Mouse (Mus musculus) MEL (cell line): Measurements from ENCODE around the gene Bbox1. TPM values are rescaled to one million over a fixed set of nuclear protein-coding genes. Genes with fewer than 3 reads are reported as not detected.

ENCODE experiments used
- DNase-seq: peaks from one replicate; pipeline ENCODE4 v3.0.0; 2011; ENCODE audit warnings: low read depth, low spot score
- H3K27ac ChIP-seq: 2 replicates; pipeline ENCODE4 v1.5.1; 2012; ENCODE audit warnings: low read depth, mild to moderate bottlenecking, control low read depth, low read length, moderate library complexity; ENCODE audit not compliant: control insufficient read depth
- H3K27me3 ChIP-seq, 2 experiments: fragments of 150-350 bp in 1 of 2; sonication (generic) in 1 of 2; 2 replicates each; pipeline ENCODE4 v1.6.1; 2012; ENCODE audit warnings: low read length in 2 of 2, mild to moderate bottlenecking in 2 of 2, improper control_type of control experiment in 1 of 2, moderate library complexity in 1 of 2; ENCODE audit not compliant: insufficient read depth in 2 of 2, control insufficient read depth in 1 of 2
- H3K36me3 ChIP-seq, 2 experiments: 2 replicates each; pipeline ENCODE4 v1.6.1; 2012 to 2014; ENCODE audit warnings: low read length in 2 of 2, improper control_type of control experiment in 1 of 2, inconsistent platforms in 1 of 2, mild to moderate bottlenecking in 1 of 2; ENCODE audit not compliant: insufficient read depth in 2 of 2, control insufficient read depth in 1 of 2
- H3K4me1 ChIP-seq, 2 experiments: fragments of 150-350 bp in 1 of 2; sonication (generic) in 1 of 2; 2 replicates each; pipeline ENCODE4 v1.6.1; 2012; ENCODE audit warnings: low read length in 2 of 2, improper control_type of control experiment in 1 of 2, mild to moderate bottlenecking in 1 of 2; ENCODE audit not compliant: insufficient read depth in 2 of 2, control insufficient read depth in 1 of 2
- H3K4me3 ChIP-seq, 2 experiments: fragments of 150-350 bp in 1 of 2; sonication (generic) in 1 of 2; 2 replicates each; pipeline ENCODE4 v1.5.1; 2012; ENCODE audit warnings: low read depth in 2 of 2, low read length in 2 of 2, mild to moderate bottlenecking in 2 of 2, moderate library complexity in 2 of 2, control low read depth in 1 of 2, improper control_type of control experiment in 1 of 2; ENCODE audit not compliant: control insufficient read depth in 1 of 2, insufficient read depth in 1 of 2
- H3K79me2 ChIP-seq: 2 replicates; pipeline ENCODE4 v1.6.1; 2012; ENCODE audit warnings: mild to moderate bottlenecking, low read length, moderate library complexity; ENCODE audit not compliant: control insufficient read depth, poor library complexity, insufficient read depth
- H3K9ac ChIP-seq: 2 replicates; pipeline ENCODE4 v1.6.1; 2012; ENCODE audit warnings: low read depth, mild to moderate bottlenecking, control low read depth, low read length, moderate library complexity; ENCODE audit not compliant: control insufficient read depth, poor library complexity, severe bottlenecking
- H3K9me3 ChIP-seq: fragments of 150-350 bp; sonication (generic); replicated peaks from 2 replicates; pipeline ENCODE4 v1.6.1; 2012; ENCODE audit warnings: mild to moderate bottlenecking, low read length, improper control_type of control experiment, moderate library complexity; ENCODE audit not compliant: insufficient read depth
- BHLHE40 ChIP-seq: IDR thresholded peaks from 2 replicates; pipeline ENCODE4 v1.6.1; 2012; ENCODE audit warnings: low read depth, mild to moderate bottlenecking, inconsistent platforms, low read length, improper control_type of control experiment, borderline replicate concordance
- CHD2 ChIP-seq: IDR thresholded peaks from 2 replicates; pipeline ENCODE4 v1.6.1; 2011; ENCODE audit warnings: low read length, improper control_type of control experiment
- CTCF ChIP-seq, 3 experiments: IDR thresholded peaks in 2 of 3; conservative IDR thresholded peaks in 1 of 3; 2 replicates each; pipeline ENCODE4 v1.5.1; 2011 to 2012; ENCODE audit warnings: low read length in 3 of 3, low read depth in 2 of 3, mild to moderate bottlenecking in 2 of 3, improper control_type of control experiment in 1 of 3, inconsistent platforms in 1 of 3, mixed read lengths in 1 of 3, moderate library complexity in 1 of 3; ENCODE audit not compliant: control insufficient read depth in 1 of 3, insufficient read depth in 1 of 3, poor library complexity in 1 of 3, severe bottlenecking in 1 of 3
- ELF1 ChIP-seq: IDR thresholded peaks from 2 replicates; pipeline ENCODE4 v1.6.1; 2014; ENCODE audit warnings: low read depth, mild to moderate bottlenecking, inconsistent platforms, low read length, improper control_type of control experiment, moderate library complexity
- EP300 ChIP-seq, 2 experiments: IDR thresholded peaks; 2 replicates each; pipeline ENCODE4 v1.6.1; 2011; ENCODE audit warnings: improper control_type of control experiment in 2 of 2, low read length in 2 of 2, low read depth in 1 of 2, mild to moderate bottlenecking in 1 of 2
- GATA1 ChIP-seq: IDR thresholded peaks from 2 replicates; pipeline ENCODE4 v1.6.1; 2011; ENCODE audit warnings: low read depth, low read length, improper control_type of control experiment
- JUND ChIP-seq: IDR thresholded peaks from 2 replicates; pipeline ENCODE4 v1.6.1; 2011; ENCODE audit warnings: low read depth, mild to moderate bottlenecking, improper control_type of control experiment, low read length
- MAX ChIP-seq: IDR thresholded peaks from 2 replicates; pipeline ENCODE4 v1.6.1; 2011; ENCODE audit warnings: low read length, improper control_type of control experiment
- MEF2A ChIP-seq: IDR thresholded peaks from 2 replicates; pipeline ENCODE4 v1.6.1; 2014; ENCODE audit warnings: low read depth, mild to moderate bottlenecking, inconsistent platforms, low read length, improper control_type of control experiment; ENCODE audit not compliant: poor library complexity, insufficient replicate concordance, severe bottlenecking; ENCODE audit errors: extremely low read depth
- MXI1 ChIP-seq: IDR thresholded peaks from 2 replicates; pipeline ENCODE4 v1.6.1; 2011; ENCODE audit warnings: mild to moderate bottlenecking, low read depth, low read length, improper control_type of control experiment
- MYB ChIP-seq: IDR thresholded peaks from 2 replicates; pipeline ENCODE4 v1.6.1; 2011; ENCODE audit warnings: mild to moderate bottlenecking, low read depth, low read length, improper control_type of control experiment
- MYC ChIP-seq: IDR thresholded peaks from 2 replicates; pipeline ENCODE4 v1.6.1; 2011; ENCODE audit warnings: low read depth, mild to moderate bottlenecking, low read length, improper control_type of control experiment, moderate library complexity
- NELFE ChIP-seq: IDR thresholded peaks from 2 replicates; pipeline ENCODE4 v1.6.1; 2011; ENCODE audit warnings: low read depth, low read length, improper control_type of control experiment
- NRF1 ChIP-seq: IDR thresholded peaks from 2 replicates; pipeline ENCODE4 v1.6.1; 2014; ENCODE audit warnings: low read depth, mild to moderate bottlenecking, inconsistent platforms, low read length, improper control_type of control experiment, moderate library complexity; ENCODE audit not compliant: poor library complexity, insufficient read depth, severe bottlenecking
- POLR2AphosphoS5 ChIP-seq: IDR thresholded peaks from 2 replicates; pipeline ENCODE4 v1.6.1; 2012; ENCODE audit warnings: low read depth, borderline replicate concordance, mild to moderate bottlenecking, inconsistent platforms, low read length, moderate library complexity, mixed read lengths
- RAD21 ChIP-seq: IDR thresholded peaks from 2 replicates; pipeline ENCODE4 v1.6.1; 2011; ENCODE audit warnings: mild to moderate bottlenecking, low read depth, low read length, improper control_type of control experiment
- RCOR1 ChIP-seq: IDR thresholded peaks from 2 replicates; pipeline ENCODE4 v1.6.1; 2012; ENCODE audit warnings: low read depth, mild to moderate bottlenecking, inconsistent platforms, low read length, improper control_type of control experiment
- SIN3A ChIP-seq: IDR thresholded peaks from 2 replicates; pipeline ENCODE4 v1.6.1; 2012; ENCODE audit warnings: low read length, improper control_type of control experiment, inconsistent platforms
- TCF12 ChIP-seq: IDR thresholded peaks from 2 replicates; pipeline ENCODE4 v1.6.1; 2014; ENCODE audit warnings: low read depth, mild to moderate bottlenecking, inconsistent platforms, low read length, improper control_type of control experiment, moderate library complexity
- USF1 ChIP-seq: IDR thresholded peaks from 2 replicates; pipeline ENCODE4 v1.6.1; 2014; ENCODE audit warnings: low read depth, mild to moderate bottlenecking, inconsistent platforms, low read length, improper control_type of control experiment, moderate library complexity
- ZKSCAN1 ChIP-seq: IDR thresholded peaks from 2 replicates; pipeline ENCODE4 v1.6.1; 2012; ENCODE audit warnings: low read depth, mild to moderate bottlenecking, inconsistent platforms, low read length, improper control_type of control experiment, moderate library complexity
- polyA plus RNA-seq, 2 experiments: library from polyadenylated mRNA; stranded (reverse) in 1 of 2; unstranded in 1 of 2; fragments of >175 nt in 1 of 2; fragments of >200 nt in 1 of 2; gene quantifications; 2 replicates each; pipeline versions ENCODE4 v1.2.1 to v1.2.4; 2012; ENCODE audit warnings: low replicate concordance in 2 of 2, low read depth in 1 of 2; ENCODE audit not compliant: insufficient read length in 2 of 2, insufficient read depth in 1 of 2, missing spikeins in 1 of 2
- total RNA-seq: library from RNA; depleted of rRNA; stranded (reverse); fragments of 300-350 nt; gene quantifications from 2 replicates; pipeline ENCODE4 v1.2.3, GENCODE M21; 2012

Bbox1 gene
- total and polyA plus RNA-seq, 3 experiments = not detected

- no peaks in the 10 kb centered on the region for H3K79me2 ChIP-seq
- no peaks in the 10 kb centered on the region for H3K4me1 ChIP-seq
- DNase-seq = no peak
- no peaks in the 10 kb centered on the region for H3K27me3 ChIP-seq
- no peaks in the 10 kb centered on the region for H3K36me3 ChIP-seq
- H3K27ac ChIP-seq = no peak within 1 kb of the TSS
- no peaks in the 10 kb centered on the region for H3K9me3 ChIP-seq
- no peak within 1 kb of the TSS for H3K9ac ChIP-seq
- TF ChIP-seq NRF1 (no peak), EP300 (IDR thresholded peaks at IDR 0.05; ENCODE audit: low read depth in 1 of 2, low read length in 2 of 2) (no peak), CHD2 (no peak), MEF2A (no peak), MYB (no peak), MAX (no peak), CTCF (IDR thresholded peaks at IDR 0.05 in 2 of 3, conservative IDR thresholded peaks at IDR 0.05 in 1 of 3; ENCODE audit: control insufficient read depth in 1 of 3, insufficient read depth in 1 of 3, low read depth in 2 of 3, low read length in 3 of 3, poor library complexity in 1 of 3, severe bottlenecking in 1 of 3) (no peak), SIN3A (no peak), BHLHE40 (no peak), RAD21 (no peak), USF1 (no peak), NELFE (no peak), MXI1 (no peak), GATA1 (no peak), ZKSCAN1 (no peak), POLR2AphosphoS5 (no peak), RCOR1 (no peak)
- no peak within 1 kb of the TSS for H3K4me3 ChIP-seq
Measured at GRCm38 (mm10) chr2:110362432-110363283, 48.3 kb upstream of the Bbox1 start, which contains the start of gene Fibin. Gene Fibin, minus strand, starts transcription at chr2:110363183.

GRCm38 (mm10) chr2:110353302-110353970, 39.1 kb upstream of the Bbox1 start:
- Histone ChIP-seq H3K27me3 (no peaks in the 10 kb centered on the region), H3K4me3 (no peak overlapping the region), H3K9ac (no peak overlapping the region), H3K9me3 (no peaks in the 10 kb centered on the region), H3K4me1 (no peaks in the 10 kb centered on the region), H3K79me2 (no peaks in the 10 kb centered on the region), H3K36me3 (no peaks in the 10 kb centered on the region), H3K27ac (no peak overlapping the region)
- no peak for TF ChIP-seq MYC
- no peak for TF ChIP-seq NRF1
- no peak for TF ChIP-seq TCF12
- TF ChIP-seq MYB = no peak
- no peak for TF ChIP-seq RAD21
- no peak for TF ChIP-seq BHLHE40
- TF ChIP-seq NELFE = no peak
- no peak for TF ChIP-seq EP300 (IDR thresholded peaks at IDR 0.05; ENCODE audit: low read depth in 1 of 2, low read length in 2 of 2)
- no peak for TF ChIP-seq ELF1
- TF ChIP-seq JUND = no peak
- TF ChIP-seq USF1 = no peak
- DNase-seq = no peak
